Mouse (Mus musculus) stomach, postnatal 0 days (tissue): ENCODE measurements around the gene Ifnlr1. TPM values are rescaled to one million over a fixed set of nuclear protein-coding genes. Genes with fewer than 3 reads are reported as not detected.
A peak's percentile ranks its signal among the peaks of the same experiment; 100 is the strongest.

ENCODE experiments used
- ATAC-seq: fragments of 200-750 bp; cut with Nextera tagmentation; 2 replicates; pipeline ENCODE4 v1.8.0; 2017; ENCODE audit not compliant: low FRiP score, low TSS enrichment
- DNase-seq: peaks from one replicate; pipeline ENCODE4 v3.0.0-alpha.2; 2016; ENCODE audit warnings: low spot score
- H3K27ac ChIP-seq: fragments of 300-500 bp; sonication (generic); replicated peaks from 2 replicates; pipeline ENCODE4 v1.5.1; 2014; ENCODE audit warnings: mild to moderate bottlenecking, control low read depth
- H3K27me3 ChIP-seq: fragments of 300-500 bp; sonication (generic); 2 replicates; pipeline ENCODE4 v1.6.1; 2014; ENCODE audit warnings: low read length; ENCODE audit not compliant: control insufficient read depth, insufficient read depth
- H3K36me3 ChIP-seq: fragments of 300-500 bp; sonication (generic); 2 replicates; pipeline ENCODE4 v1.6.1; 2014; ENCODE audit warnings: low read length, mixed read lengths; ENCODE audit not compliant: control insufficient read depth, insufficient read depth
- H3K4me1 ChIP-seq: fragments of 300-500 bp; sonication (generic); replicated peaks from 2 replicates; pipeline ENCODE4 v1.6.1; 2014; ENCODE audit warnings: antibody characterized with exemption; ENCODE audit not compliant: control insufficient read depth, insufficient read depth
- H3K4me2 ChIP-seq: fragments of 300-500 bp; sonication (generic); replicated peaks from 2 replicates; pipeline ENCODE4 v1.6.1; 2014; ENCODE audit warnings: low read depth, mild to moderate bottlenecking, control low read depth, moderate library complexity
- H3K4me3 ChIP-seq: fragments of 300-500 bp; sonication (generic); 2 replicates; pipeline ENCODE4 v1.5.1; 2014; ENCODE audit warnings: low read depth, low read length, control low read depth
- H3K9ac ChIP-seq: fragments of 300-500 bp; sonication (generic); 2 replicates; pipeline ENCODE4 v1.6.1; 2014; ENCODE audit warnings: mild to moderate bottlenecking, low read length, control low read depth, mixed read lengths
- H3K9me3 ChIP-seq: fragments of 300-500 bp; sonication (generic); 2 replicates; pipeline ENCODE4 v1.6.1; 2016; ENCODE audit warnings: low read length; ENCODE audit not compliant: control insufficient read depth
- CTCF ChIP-seq: IDR thresholded peaks from 2 replicates; pipeline ENCODE4 v1.5.1; 2016; ENCODE audit warnings: antibody characterized with exemption, low read depth, mild to moderate bottlenecking, moderate library complexity
- EP300 ChIP-seq: optimal IDR thresholded peaks from 2 replicates; pipeline ENCODE3; 2016; ENCODE audit warnings: antibody characterized with exemption
- WGBS: fragments of 180-500 bp; shearing (Covaris S2); extraction: QIAGEN DNeasy Blood & Tissue Kit; methylation state at CpG from one replicate; pipeline ENCODE4 v1.1.7; 2014; 5-methylcytosine and 5-hydroxymethylcytosine counted together
- polyA plus RNA-seq: library from polyadenylated mRNA; unstranded; fragments of >200 nt; fragmentation: Nextera tagmentation; extraction: Ambion mirVana; gene quantifications from 2 replicates; pipeline ENCODE4 v1.2.1, GENCODE M21; 2015

Gene Ifnlr1
- polyA plus RNA-seq, 1 experiment from 2014 or later, result 1.9 TPM

DNA sequence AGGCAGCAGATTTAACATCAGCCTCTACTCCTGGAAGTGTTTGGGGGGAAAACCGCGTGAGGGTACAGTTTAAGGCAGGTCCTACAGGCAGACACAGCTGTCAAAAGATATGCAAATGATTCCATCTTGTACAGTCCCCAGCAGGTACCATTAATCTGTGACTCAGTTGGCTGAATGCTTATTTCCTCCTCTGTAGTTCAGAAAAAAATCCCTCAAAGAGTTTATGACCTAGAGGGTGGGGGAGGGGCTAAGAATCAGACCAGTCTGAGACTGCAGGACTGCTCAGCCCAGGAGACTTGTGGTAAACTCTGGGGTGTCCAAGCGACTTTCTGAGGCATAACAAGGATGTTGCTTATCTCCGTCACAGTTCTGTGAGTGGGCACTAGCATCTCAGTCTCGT is 52.1 kb downstream of the Ifnlr1 start:
- no peaks in the 10 kb centered on the region for H3K36me3 ChIP-seq
- DNase-seq (no peak), ATAC-seq (0 out of 2 replicates have a peak, but pooled peaks have one; percentile 19)
- WGBS, result 51% methylated on average over 5 of the region's 5 CpGs
- H3K9me3 ChIP-seq, result no peaks in the 10 kb centered on the region
- TF ChIP-seq EP300, result no peak
- no peak for TF ChIP-seq CTCF
- no peak overlapping the region for H3K9ac ChIP-seq
- no peak overlapping the region for H3K4me2 ChIP-seq
- H3K27me3 ChIP-seq, result no peaks in the 10 kb centered on the region
- H3K27ac ChIP-seq, result no peak overlapping the region
- no peaks in the 10 kb centered on the region for H3K4me1 ChIP-seq
- H3K4me3 ChIP-seq, result no peak overlapping the region

DNA sequence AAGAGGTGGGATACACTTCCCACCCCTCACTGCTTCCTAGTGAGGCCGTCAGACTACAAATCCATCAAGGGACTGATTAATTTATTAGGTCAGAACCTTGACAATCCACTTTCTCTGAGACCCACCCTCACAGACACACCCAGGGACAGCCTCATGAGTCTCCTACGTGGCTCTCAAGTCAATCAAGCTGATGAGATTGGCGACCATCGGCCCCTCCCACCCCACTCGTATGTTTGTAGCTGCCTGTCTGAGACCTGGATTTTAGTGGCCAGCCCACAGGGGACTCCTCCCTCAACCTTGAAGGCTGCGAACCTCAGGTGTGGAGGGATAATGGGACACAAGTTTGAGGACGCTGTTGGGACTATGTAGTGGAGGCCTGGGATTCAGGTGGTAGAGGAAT is 53.1 kb downstream of the Ifnlr1 start:
- H3K4me1 ChIP-seq, result no peaks in the 10 kb centered on the region
- TF ChIP-seq CTCF (no peak), EP300 (no peak)
- ATAC-seq (no peak; the same call in 1 of the 2 replicates), DNase-seq (no peak)
- H3K4me2 ChIP-seq, result no peak overlapping the region
- H3K9me3 ChIP-seq, result no peaks in the 10 kb centered on the region
- no peak overlapping the region for H3K27ac ChIP-seq
- WGBS, result 42% methylated on average over 7 of the region's 7 CpGs
- H3K27me3 ChIP-seq, result no peaks in the 10 kb centered on the region
- H3K9ac ChIP-seq, result no peak overlapping the region
- no peaks in the 10 kb centered on the region for H3K36me3 ChIP-seq
- no peak overlapping the region for H3K4me3 ChIP-seq

DNA sequence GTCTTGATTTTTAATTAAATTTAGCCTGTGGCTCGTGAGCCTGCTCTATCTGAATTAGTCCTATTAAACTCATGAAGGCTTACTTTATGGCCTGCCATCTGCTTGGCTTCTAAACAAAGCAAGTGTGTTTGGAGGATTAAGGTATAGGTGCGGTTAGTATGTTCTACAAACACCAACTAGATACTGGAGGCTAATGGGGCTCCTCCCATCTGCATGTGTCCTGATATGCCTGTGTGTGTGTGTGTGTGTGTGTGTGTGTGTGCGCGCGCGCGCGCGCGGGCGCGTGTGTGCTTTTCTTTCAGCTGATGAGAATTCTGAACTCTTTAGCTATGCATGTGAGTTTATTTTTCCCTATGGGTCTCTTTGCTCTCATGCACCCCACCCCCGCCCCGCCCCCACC is 53.6 kb downstream of the Ifnlr1 start:
- Histone ChIP-seq H3K9me3 (no peaks in the 10 kb centered on the region), H3K9ac (no peak overlapping the region), H3K27ac (no peak overlapping the region), H3K36me3 (no peaks in the 10 kb centered on the region), H3K4me2 (no peak overlapping the region), H3K27me3 (no peaks in the 10 kb centered on the region), H3K4me1 (no peaks in the 10 kb centered on the region), H3K4me3 (no peak overlapping the region)
- 58% methylated on average over 14 of the region's 14 CpGs for WGBS
- ATAC-seq (no peak), DNase-seq (peak; percentile 60)
- no peak for TF ChIP-seq CTCF

DNA sequence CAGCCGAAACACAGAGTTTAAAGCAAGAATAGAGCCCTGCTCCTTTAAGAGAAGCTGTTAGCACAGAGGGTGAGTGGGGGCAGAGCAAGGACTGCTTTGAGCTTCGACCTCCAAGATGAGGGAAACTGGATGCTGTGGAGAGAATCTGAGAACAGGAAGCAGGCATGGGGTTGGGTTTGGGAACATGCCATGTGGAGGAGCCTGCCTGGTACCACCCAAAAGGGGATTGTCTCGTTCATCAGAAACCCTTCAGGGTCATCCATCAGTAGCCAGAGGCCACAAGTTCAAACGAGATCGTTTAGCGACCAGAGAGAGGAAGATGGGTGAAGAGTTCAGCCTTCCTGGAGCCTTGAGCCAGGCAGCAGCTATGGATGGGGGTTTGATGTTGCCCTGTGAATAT is 57.4 kb downstream of the Ifnlr1 start:
- no peak for TF ChIP-seq CTCF
- Histone ChIP-seq H3K4me2 (no peak overlapping the region), H3K9me3 (no peaks in the 10 kb centered on the region), H3K36me3 (no peaks in the 10 kb centered on the region), H3K4me1 (no peaks in the 10 kb centered on the region), H3K27me3 (no peaks in the 10 kb centered on the region), H3K9ac (no peak overlapping the region), H3K27ac (no peak overlapping the region), H3K4me3 (no peak overlapping the region)
- 22% methylated on average over 6 of the region's 6 CpGs for WGBS
- ATAC-seq (no peak), DNase-seq (no peak)

DNA sequence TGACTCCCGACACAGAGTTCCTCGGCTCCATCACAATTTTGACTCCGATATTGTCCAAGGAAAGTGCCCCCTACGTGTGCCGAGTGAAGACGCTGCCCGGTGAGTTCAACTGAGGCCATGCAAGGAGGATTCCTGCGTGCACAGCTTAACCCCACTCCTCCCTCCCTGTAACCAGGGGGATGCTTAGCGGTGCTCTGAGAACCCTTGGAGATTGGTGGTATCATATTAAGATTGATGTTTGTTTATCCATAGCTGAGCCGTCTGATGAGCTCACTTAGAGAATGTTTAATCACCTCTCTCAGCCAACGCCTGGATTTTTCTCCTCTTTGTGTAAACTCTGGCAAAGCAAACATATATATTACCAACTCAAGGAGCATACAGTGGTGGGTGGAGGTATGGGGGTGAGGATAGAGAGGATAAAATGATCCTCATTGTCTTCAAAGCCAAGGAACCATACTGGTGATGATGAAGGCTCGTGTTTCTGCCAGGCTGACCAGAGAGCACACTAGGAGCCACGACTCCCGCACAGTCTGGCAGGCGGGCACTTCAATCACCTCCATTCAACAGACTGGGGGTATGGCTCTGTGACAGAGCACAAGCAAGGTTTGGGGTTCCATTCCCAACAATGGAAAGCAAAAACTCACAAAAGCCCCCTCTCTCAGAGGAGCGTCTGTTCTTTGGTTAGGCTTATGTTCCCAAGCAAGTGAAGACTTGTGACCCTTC is 58.8 kb downstream of the Ifnlr1 start:
- WGBS, result 17% methylated on average over 16 of the region's 16 CpGs
- Histone ChIP-seq H3K4me2 (0 out of 2 replicates have a peak overlapping the region, but pooled peaks have one; percentile 5), H3K4me1 (no peaks in the 10 kb centered on the region), H3K27me3 (no peaks in the 10 kb centered on the region), H3K36me3 (no peaks in the 10 kb centered on the region), H3K4me3 (no peak overlapping the region), H3K9me3 (no peaks in the 10 kb centered on the region), H3K9ac (no peak overlapping the region), H3K27ac (no peak overlapping the region)
- no peak for TF ChIP-seq CTCF
- TF ChIP-seq EP300, result no peak
- ATAC-seq, result peak; percentile 51
- DNase-seq, result no peak

DNA sequence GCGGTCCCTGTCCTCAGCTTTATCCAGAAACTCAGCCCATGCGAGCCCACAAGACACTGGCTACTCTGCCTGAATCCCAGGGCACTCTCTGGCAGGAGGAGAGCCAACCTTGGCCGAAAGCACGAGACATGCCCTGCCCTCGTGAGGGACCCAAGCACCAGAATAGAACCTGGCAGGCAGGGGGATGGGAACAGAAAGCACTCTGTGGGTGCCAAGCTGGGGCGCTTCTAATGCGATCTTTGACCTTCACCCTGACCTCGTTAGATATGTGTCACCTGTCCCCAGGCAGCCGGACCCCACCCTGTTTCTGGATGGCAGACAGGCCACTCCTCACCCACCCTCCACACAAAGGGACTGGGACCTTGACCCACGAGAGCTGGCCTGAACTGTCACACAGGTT is 59.5 kb downstream of the Ifnlr1 start:
- Histone ChIP-seq H3K9me3 (no peaks in the 10 kb centered on the region), H3K27me3 (no peaks in the 10 kb centered on the region), H3K4me3 (no peak overlapping the region), H3K36me3 (no peaks in the 10 kb centered on the region), H3K27ac (no peak overlapping the region), H3K9ac (no peak overlapping the region), H3K4me2 (no peak overlapping the region), H3K4me1 (no peaks in the 10 kb centered on the region)
- 63% methylated on average over 10 of the region's 10 CpGs for WGBS
- no peak for ATAC-seq
- DNase-seq, result no peak
- TF ChIP-seq CTCF (no peak), EP300 (no peak)
